6 mouse cellular contexts compared by ENCODE assay signal in the genomic region with DNA sequence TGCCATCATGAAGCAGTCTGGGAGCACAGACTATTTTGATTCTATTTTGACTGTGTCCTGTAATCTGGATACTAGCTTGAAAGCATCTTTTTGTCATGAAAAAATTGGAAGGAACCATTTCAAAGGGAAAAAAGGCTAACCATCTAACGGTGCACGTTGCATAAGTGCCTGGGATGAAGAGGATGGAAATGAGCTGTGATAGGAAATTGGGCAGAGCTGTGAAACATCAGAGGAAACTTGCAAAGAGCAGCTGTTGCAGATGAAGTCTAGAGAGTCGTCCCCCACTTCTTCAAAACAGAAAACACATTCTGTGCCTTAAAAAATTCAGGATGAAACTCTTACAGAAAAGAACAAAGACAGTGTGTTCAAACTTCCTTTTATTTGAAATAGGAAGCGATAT.
"Had no signal": no experiment of that assay in that cellular context is flagged by ENCODE, and none has a peak within 500 bp of the region (broad histone marks: within the 10 kb centered on the region; RNA-seq: fewer than 3 reads in every experiment).

No protein-coding gene starts in this region.

- DNase-seq: kidney, adult 2 months; kidney, postnatal 14 days; lung, adult 2 months; lung, postnatal 36 days; thymus, adult 18-20 months; thymus, postnatal 14 days had no signal
